Mouse (Mus musculus): ENCODE data around the gene Ubc.

GRCm38 (mm10) chr5:125341459-125342090 lies 48.4 kb downstream of the Ubc start:
- TF ChIP-seq EP300 (IDR thresholded peaks at IDR 0.05; ENCODE audit: low read depth) (no peak), CTCF (IDR thresholded peaks at IDR 0.05; ENCODE audit: low read depth) (no peak)
